Mouse (Mus musculus) layer of hippocampus, adult 2 months (tissue): ENCODE measurements around the gene Trim14. TPM values are rescaled to one million over a fixed set of nuclear protein-coding genes. Genes with fewer than 3 reads are reported as not detected.
A peak's percentile ranks its signal among the peaks of the same experiment; 100 is the strongest.

Experiments
- DNase-seq, 2 experiments: peaks; one replicate each; pipeline ENCODE4 v3.0.0; 2022; ENCODE audit warnings: low spot score in 2 of 2
- H3K27ac ChIP-seq: fragments of 200-600 bp; 2 replicates; pipeline ENCODE4 v1.8.1; 2022
- H3K4me3 ChIP-seq: fragments of 200-600 bp; 2 replicates; pipeline ENCODE4 v1.8.1; 2022; ENCODE audit warnings: mild to moderate bottlenecking
- CTCF ChIP-seq: fragments of 200-600 bp; conservative IDR thresholded peaks from 2 replicates; pipeline ENCODE4 v1.8.1; 2022; ENCODE audit warnings: antibody characterized with exemption, mild to moderate bottlenecking, moderate library complexity
- total RNA-seq, 2 experiments: library from RNA; stranded (reverse); gene quantifications; 2 replicates each; pipeline ENCODE4 v1.2.3; 2021

The Trim14 gene
- total RNA-seq, 2 experiments from 2014 or later, result 0.93 to 1.2 TPM

DNA sequence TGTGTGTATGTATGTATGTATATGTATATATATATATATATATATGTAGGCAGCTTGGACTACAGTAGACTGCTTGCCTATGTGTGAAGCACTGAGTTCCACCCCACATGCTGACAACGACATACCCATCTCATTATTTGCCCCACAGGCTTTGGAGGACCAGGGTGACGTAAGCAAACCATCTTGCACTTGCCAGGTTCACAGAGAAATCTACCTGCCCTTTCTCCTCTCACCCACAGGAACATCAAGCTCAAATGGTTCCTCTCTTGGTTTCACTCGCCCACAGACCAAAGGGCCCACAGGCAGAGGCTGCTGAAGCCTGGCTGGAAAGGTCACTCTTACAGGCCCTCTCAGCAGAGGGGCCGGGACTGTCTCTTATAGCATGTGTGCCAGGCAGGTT lies 36.7 kb upstream of the Trim14 start:
- DNase-seq, result no peak
- H3K27ac ChIP-seq, result no peak overlapping the region
- no peak overlapping the region for H3K4me3 ChIP-seq
- no peak for TF ChIP-seq CTCF

DNA sequence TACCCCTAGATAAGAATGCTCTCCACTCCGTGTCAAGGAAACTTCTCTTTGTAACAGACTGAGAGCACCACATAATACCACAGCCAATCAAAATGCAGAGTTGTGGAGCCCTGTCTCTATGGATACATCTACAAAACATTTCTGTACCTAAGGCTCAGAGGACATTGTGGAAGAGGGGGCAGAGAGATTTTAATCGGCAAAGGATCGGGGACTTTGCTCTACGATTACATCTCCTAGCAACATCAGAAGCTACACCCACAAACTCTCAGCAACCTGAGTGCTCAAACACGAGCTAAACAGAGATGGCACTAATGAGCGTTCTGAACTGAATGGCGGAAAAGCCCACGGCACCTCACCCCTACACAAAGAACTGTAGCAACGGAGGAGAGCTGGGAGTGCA lies 35.8 kb upstream of the Trim14 start:
- DNase-seq, result no peak
- TF ChIP-seq CTCF, result no peak

DNA sequence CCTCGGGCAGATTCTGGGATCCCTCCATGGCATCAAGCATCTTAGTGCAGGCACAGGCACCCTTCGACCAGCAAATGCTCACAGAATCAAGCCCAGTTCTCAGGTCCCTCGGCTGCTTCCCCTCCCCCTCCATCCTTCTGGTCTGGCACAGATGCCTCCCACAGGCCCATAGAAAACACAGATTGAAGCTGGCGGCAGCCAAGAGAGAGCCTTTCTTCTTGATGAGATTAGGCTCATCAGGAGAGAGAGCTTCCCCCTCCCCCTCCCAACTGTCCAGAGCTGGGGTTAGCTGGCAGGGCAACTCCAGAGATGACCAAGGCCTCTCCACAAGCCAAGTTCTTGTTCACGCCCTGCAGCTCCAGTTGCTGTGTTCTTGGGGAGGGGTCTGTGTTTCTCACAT lies 33.7 kb upstream of the Trim14 start:
- no peak for TF ChIP-seq CTCF
- no peak overlapping the region for H3K4me3 ChIP-seq
- H3K27ac ChIP-seq, result no peak overlapping the region
- peak; percentile 63 to 70 for DNase-seq

More for the DNA sequence above, 35.8 kb upstream of the Trim14 start:
- no peak overlapping the region for H3K27ac ChIP-seq
- no peak overlapping the region for H3K4me3 ChIP-seq

DNA sequence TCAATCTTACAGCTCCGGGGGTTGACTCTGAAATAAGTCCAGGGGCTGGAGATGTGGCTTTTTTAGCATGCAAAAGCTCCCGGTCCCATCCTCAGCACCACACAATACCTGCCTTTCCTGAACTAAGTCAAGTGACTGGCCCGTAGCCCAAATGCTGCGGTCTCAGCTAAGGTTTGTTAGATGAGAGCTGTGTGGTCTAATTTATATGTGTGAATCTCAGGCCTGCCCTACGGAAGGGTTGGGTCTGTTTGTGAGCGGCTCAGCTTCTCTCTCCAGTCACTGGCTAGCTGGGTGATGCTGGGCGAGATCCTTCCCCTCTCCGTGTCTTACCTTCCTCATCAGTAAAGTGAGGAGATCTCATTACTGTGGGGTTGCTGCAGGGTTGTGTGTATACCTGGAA lies 32.2 kb upstream of the Trim14 start:
- TF ChIP-seq CTCF, result no peak
- Histone ChIP-seq H3K27ac (no peak overlapping the region), H3K4me3 (no peak overlapping the region)
- DNase-seq, result no peak

DNA sequence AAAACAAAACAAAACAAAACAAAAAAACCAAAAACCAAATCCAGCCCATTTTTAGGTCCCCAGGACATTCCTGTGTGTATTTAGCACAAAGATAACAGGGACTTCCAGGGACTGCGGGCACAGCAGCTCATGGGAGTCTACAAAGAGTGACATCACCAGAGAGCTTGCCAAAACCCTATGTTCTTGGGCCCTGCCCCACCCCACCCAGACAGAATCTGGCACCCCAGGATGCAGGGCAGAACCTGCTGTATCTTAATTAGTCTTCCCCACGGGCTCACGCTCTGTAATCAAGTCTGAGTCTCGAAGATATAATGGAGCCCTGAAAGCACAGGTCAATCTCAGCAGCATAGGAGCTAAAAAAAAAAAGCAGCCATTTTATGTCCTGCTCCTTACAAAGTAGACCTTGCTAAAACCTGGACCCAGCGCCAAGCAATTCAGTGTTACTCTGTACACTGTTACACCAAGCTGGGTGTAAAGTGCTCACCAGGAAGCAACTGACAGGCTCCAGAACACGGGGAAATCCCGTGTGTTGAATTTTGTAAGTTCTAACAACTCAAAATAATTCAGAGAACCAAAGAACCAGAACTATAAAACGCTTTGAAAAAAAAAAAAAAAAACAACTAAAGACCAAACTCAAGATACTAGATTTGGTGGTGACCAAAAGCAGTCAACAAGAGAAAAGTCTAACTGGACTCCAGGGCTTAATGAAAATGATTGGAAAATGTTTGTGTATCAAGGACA lies 31.2 kb upstream of the Trim14 start:
- no peak overlapping the region for H3K27ac ChIP-seq
- H3K4me3 ChIP-seq, result no peak overlapping the region
- no peak for TF ChIP-seq CTCF
- no peak for DNase-seq

DNA sequence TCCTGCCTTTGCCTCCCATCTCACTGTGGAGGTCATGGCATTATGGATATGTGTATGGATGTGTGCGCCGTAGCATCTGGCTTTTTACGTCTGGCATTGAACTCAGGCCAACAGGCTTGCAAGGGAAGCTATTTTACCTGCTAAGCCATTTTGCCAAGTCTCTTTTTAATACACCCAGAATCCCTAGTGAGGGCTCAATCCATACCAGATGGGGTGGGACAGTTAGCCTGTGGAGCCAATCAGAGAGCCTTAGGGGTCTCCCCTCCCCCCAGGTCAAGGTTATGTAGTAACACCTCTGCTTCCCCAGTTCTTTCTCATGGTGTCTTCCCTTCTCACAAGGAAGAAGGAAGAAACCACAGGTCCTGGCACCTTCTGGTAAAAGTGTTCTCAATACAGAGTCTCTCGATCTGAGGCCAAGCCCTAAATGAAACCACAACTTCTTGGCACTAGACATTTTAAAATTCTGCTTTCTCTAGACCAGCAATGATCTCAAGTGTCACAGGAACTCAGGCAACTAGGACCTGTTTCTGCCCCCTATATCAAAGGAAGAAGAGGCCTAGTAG lies 29.5 kb upstream of the Trim14 start:
- DNase-seq, result no peak
- TF ChIP-seq CTCF, result no peak
- Histone ChIP-seq H3K27ac (no peak overlapping the region), H3K4me3 (no peak overlapping the region)

- H3K27ac ChIP-seq, result no peak overlapping the region
- DNase-seq, result no peak
- TF ChIP-seq CTCF, result no peak
- no peak overlapping the region for H3K4me3 ChIP-seq
Observed at GRCm38 (mm10) chr4:46564247-46564646, 28.3 kb upstream of the Trim14 start.

- Histone ChIP-seq H3K27ac (no peak overlapping the region), H3K4me3 (no peak overlapping the region)
- no peak for DNase-seq
- TF ChIP-seq CTCF, result no peak
Observed at GRCm38 (mm10) chr4:46563847-46564246, 27.9 kb upstream of the Trim14 start.

- Histone ChIP-seq H3K4me3 (no peak overlapping the region), H3K27ac (no peak overlapping the region)
- no peak for DNase-seq
- TF ChIP-seq CTCF, result no peak
Observed at GRCm38 (mm10) chr4:46562841-46563240, 26.9 kb upstream of the Trim14 start.

- Histone ChIP-seq H3K27ac (no peak overlapping the region), H3K4me3 (no peak overlapping the region)
- no peak for DNase-seq
- no peak for TF ChIP-seq CTCF
Observed at GRCm38 (mm10) chr4:46562037-46562436, 26.1 kb upstream of the Trim14 start.

GRCm38 (mm10) chr4:46560069-46560705 lies 24.2 kb upstream of the Trim14 start:
- no peak for TF ChIP-seq CTCF

GRCm38 (mm10) chr4:46558672-46559667 lies 23.0 kb upstream of the Trim14 start:
- DNase-seq, result no peak
- H3K27ac ChIP-seq, result no peak overlapping the region
- H3K4me3 ChIP-seq, result no peak overlapping the region
- TF ChIP-seq CTCF, result no peak

More at GRCm38 (mm10) chr4:46560069-46560705, 24.2 kb upstream of the Trim14 start:
- H3K4me3 ChIP-seq, result no peak overlapping the region
- H3K27ac ChIP-seq, result no peak overlapping the region
- no peak for DNase-seq

- Histone ChIP-seq H3K27ac (no peak overlapping the region), H3K4me3 (no peak overlapping the region)
- TF ChIP-seq CTCF, result no peak
Observed at GRCm38 (mm10) chr4:46556933-46557332, 21.0 kb upstream of the Trim14 start.

More at GRCm38 (mm10) chr4:46556933-46557332, 21.0 kb upstream of the Trim14 start:
- no peak for DNase-seq
